Mouse (Mus musculus) CH12.LX (cell line): ENCODE measurements around the gene Cdh5.

ENCODE experiments used
- BHLHE40 ChIP-seq: IDR thresholded peaks from 2 replicates; pipeline ENCODE4 v1.6.1; 2011; ENCODE audit warnings: mild to moderate bottlenecking, low read depth, low read length, improper control_type of control experiment
- CHD1 ChIP-seq: IDR thresholded peaks from 2 replicates; pipeline ENCODE4 v1.6.1; 2012; ENCODE audit warnings: low read depth, low read length, improper control_type of control experiment, inconsistent platforms
- CTCF ChIP-seq, 2 experiments: IDR thresholded peaks in 1 of 2; conservative IDR thresholded peaks in 1 of 2; 2 replicates each; pipeline ENCODE4 v1.5.1; 2011 to 2012; ENCODE audit warnings: low read depth in 2 of 2, low read length in 2 of 2, improper control_type of control experiment in 1 of 2, inconsistent platforms in 1 of 2, mild to moderate bottlenecking in 1 of 2, moderate library complexity in 1 of 2
- EP300 ChIP-seq: IDR thresholded peaks from 2 replicates; pipeline ENCODE4 v1.6.1; 2011; ENCODE audit warnings: low read length, improper control_type of control experiment
- MAFK ChIP-seq: IDR thresholded peaks from 2 replicates; pipeline ENCODE4 v1.6.1; 2011; ENCODE audit warnings: low read length, improper control_type of control experiment; ENCODE audit not compliant: insufficient replicate concordance
- MEF2A ChIP-seq: IDR thresholded peaks from 2 replicates; pipeline ENCODE4 v1.6.1; 2014; ENCODE audit warnings: low read depth, mild to moderate bottlenecking, inconsistent platforms, low read length, improper control_type of control experiment, borderline replicate concordance
- POLR2A ChIP-seq: IDR thresholded peaks from 2 replicates; pipeline ENCODE4 v1.6.1; 2011; ENCODE audit warnings: low read depth, mild to moderate bottlenecking, improper control_type of control experiment, low read length
- UBTF ChIP-seq: IDR thresholded peaks from 2 replicates; pipeline ENCODE4 v1.6.1; 2012; ENCODE audit warnings: low read depth, mild to moderate bottlenecking, inconsistent platforms, low read length, improper control_type of control experiment, moderate library complexity
- ZC3H11A ChIP-seq: IDR thresholded peaks from 2 replicates; pipeline ENCODE4 v1.6.1; 2012; ENCODE audit warnings: low read depth, mild to moderate bottlenecking, inconsistent platforms, low read length, improper control_type of control experiment

- no peak for TF ChIP-seq ZC3H11A
- TF ChIP-seq POLR2A: no peak
- no peak for TF ChIP-seq CTCF (conservative IDR thresholded peaks at IDR 0.05 in 1 of 2, IDR thresholded peaks at IDR 0.05 in 1 of 2; ENCODE audit: low read depth in 2 of 2, low read length in 2 of 2)
- TF ChIP-seq MEF2A: no peak
- no peak for TF ChIP-seq UBTF
- no peak for TF ChIP-seq MAFK
- no peak for TF ChIP-seq EP300
- no peak for TF ChIP-seq CHD1
- TF ChIP-seq BHLHE40: no peak
These were observed 41.0 kb upstream of the Cdh5 start for GRCm38 (mm10) chr8:104060446-104060845.
